Mouse (Mus musculus) adrenal gland, postnatal 25 days (tissue): ENCODE measurements around the gene Gpc2. TPM values are rescaled to one million over a fixed set of nuclear protein-coding genes. Genes with fewer than 3 reads are reported as not detected.

ENCODE experiments used
- DNase-seq: peaks from one replicate; pipeline ENCODE4 v3.0.0; 2021; ENCODE audit warnings: mixed read lengths
- total RNA-seq: library from RNA; stranded (reverse); gene quantifications from 2 replicates; pipeline ENCODE4 v1.2.3, GENCODE M21; 2021

Gene Gpc2
- total RNA-seq, 1 experiment from 2014 or later, result 0.91 TPM

GRCm38 (mm10) chr5:138262001-138262400 lies 17.8 kb downstream of the Gpc2 start:
- DNase-seq, result no peak

GRCm38 (mm10) chr5:138260834-138261233 lies 19.0 kb downstream of the Gpc2 start:
- no peak for DNase-seq

GRCm38 (mm10) chr5:138260051-138260450 lies 19.8 kb downstream of the Gpc2 start:
- no peak for DNase-seq

GRCm38 (mm10) chr5:138258993-138259392 lies 20.8 kb downstream of the Gpc2 start:
- DNase-seq, result no peak

GRCm38 (mm10) chr5:138258542-138258941 lies 21.3 kb downstream of the Gpc2 start:
- no peak for DNase-seq

GRCm38 (mm10) chr5:138258078-138258477 lies 21.7 kb downstream of the Gpc2 start:
- DNase-seq, result no peak

GRCm38 (mm10) chr5:138257585-138257978 lies 22.2 kb downstream of the Gpc2 start:
- DNase-seq, result no peak

GRCm38 (mm10) chr5:138256966-138257584 lies 22.7 kb downstream of the Gpc2 start:
- DNase-seq, result no peak

GRCm38 (mm10) chr5:138256094-138256467 lies 23.7 kb downstream of the Gpc2 start:
- DNase-seq, result no peak

GRCm38 (mm10) chr5:138255353-138256093 lies 24.3 kb downstream of the Gpc2 start, which contains the start of gene Lamtor4:
TSS of gene Lamtor4 (plus strand) at chr5:138255482.
- peak; percentile 90 for DNase-seq

GRCm38 (mm10) chr5:138253061-138253460 lies 26.7 kb downstream of the Gpc2 start:
- no peak for DNase-seq

- no peak for DNase-seq
Measured at GRCm38 (mm10) chr5:138251144-138251543, 28.7 kb downstream of the Gpc2 start.

- DNase-seq, result peak; percentile 37
Measured at GRCm38 (mm10) chr5:138241511-138241910, 38.3 kb downstream of the Gpc2 start.

- no peak for DNase-seq
Measured at GRCm38 (mm10) chr5:138234224-138234623, 45.6 kb downstream of the Gpc2 start.

GRCm38 (mm10) chr5:138233778-138234177 lies 46.0 kb downstream of the Gpc2 start:
- no peak for DNase-seq

- DNase-seq, result no peak
Measured at GRCm38 (mm10) chr5:138229511-138229910, 50.3 kb downstream of the Gpc2 start.

- peak; percentile 43 for DNase-seq
Measured at GRCm38 (mm10) chr5:138228026-138228425, 51.8 kb downstream of the Gpc2 start.

- no peak for DNase-seq
Measured at GRCm38 (mm10) chr5:138227367-138227766, 52.4 kb downstream of the Gpc2 start.

- DNase-seq, result no peak
Measured at GRCm38 (mm10) chr5:138226491-138226890, 53.3 kb downstream of the Gpc2 start.

- no peak for DNase-seq
Measured at GRCm38 (mm10) chr5:138225700-138226099, 54.1 kb downstream of the Gpc2 start, which contains the start of gene Nxpe5. TSS of gene Nxpe5 (plus strand) at chr5:138225898.
